Mouse (Mus musculus) embryonic fibroblast, embryonic 13.5 days (primary cell): ENCODE results near the gene Arf4. TPM values are rescaled to one million over a fixed set of nuclear protein-coding genes. Genes with fewer than 3 reads are reported as not detected.
"Not testable (repeated sequence)": the region's sequence is repeated elsewhere in the genome, so short reads cannot be mapped to it uniquely, and the experiment has no call there.

Experiments
- H3K27ac ChIP-seq: 2 replicates; pipeline ENCODE4 v1.5.1; 2012; ENCODE audit warnings: low read length, control low read depth, inconsistent platforms; ENCODE audit not compliant: insufficient read depth
- H3K4me1 ChIP-seq: 2 replicates; pipeline ENCODE4 v1.6.1; 2011; ENCODE audit warnings: low read length; ENCODE audit not compliant: control insufficient read depth, insufficient read depth
- H3K4me3 ChIP-seq: 2 replicates; pipeline ENCODE4 v1.5.1; 2011; ENCODE audit warnings: mild to moderate bottlenecking, control low read depth, low read length; ENCODE audit not compliant: insufficient read depth
- CTCF ChIP-seq: IDR thresholded peaks from 2 replicates; pipeline ENCODE4 v1.5.1; 2011; ENCODE audit warnings: mild to moderate bottlenecking, control low read depth, low read length, moderate library complexity, borderline replicate concordance; ENCODE audit not compliant: insufficient read depth
- POLR2A ChIP-seq: IDR thresholded peaks from 2 replicates; pipeline ENCODE4 v1.6.1; 2011; ENCODE audit warnings: low read depth, mild to moderate bottlenecking, control low read depth, low read length, moderate library complexity
- polyA plus RNA-seq: library from polyadenylated mRNA; stranded (reverse); fragments of >200 nt; gene quantifications from 2 replicates; pipeline ENCODE4 v1.2.4, GENCODE M21; 2011; ENCODE audit warnings: low read depth; ENCODE audit not compliant: missing spikeins, insufficient read length

Arf4 gene
- polyA plus RNA-seq, 1 experiment = 569 TPM

- no peaks in the 10 kb centered on the region for H3K4me1 ChIP-seq
- H3K27ac ChIP-seq = no peak overlapping the region
- H3K4me3 ChIP-seq = no peak overlapping the region
- TF ChIP-seq CTCF = no peak
- no peak for TF ChIP-seq POLR2A
Observed at GRCm38 (mm10) chr14:26675371-26675770, 37.5 kb downstream of the Arf4 start.

- TF ChIP-seq POLR2A (no peak), CTCF (no peak)
- H3K27ac ChIP-seq = no peak overlapping the region
- no peak overlapping the region for H3K4me3 ChIP-seq
- no peaks in the 10 kb centered on the region for H3K4me1 ChIP-seq
Observed at GRCm38 (mm10) chr14:26675791-26676190, 37.9 kb downstream of the Arf4 start.

GRCm38 (mm10) chr14:26690727-26691126 lies 52.9 kb downstream of the Arf4 start:
- H3K4me1 ChIP-seq = no peaks in the 10 kb centered on the region
- TF ChIP-seq POLR2A = no peak
- TF ChIP-seq CTCF = no peak
- H3K4me3 ChIP-seq = no peak overlapping the region
- no peak overlapping the region for H3K27ac ChIP-seq

- Histone ChIP-seq H3K4me3 (no peak overlapping the region), H3K27ac (no peak overlapping the region), H3K4me1 (no peaks in the 10 kb centered on the region)
- TF ChIP-seq POLR2A (no peak), CTCF (no peak)
Observed at GRCm38 (mm10) chr14:26691363-26691762, 53.5 kb downstream of the Arf4 start.

GRCm38 (mm10) chr14:26692974-26693373 lies 55.1 kb downstream of the Arf4 start, which contains the start of gene Dnah12:
Dnah12 (plus strand) TSS chr14:26693274.
- H3K4me1 ChIP-seq = no peaks in the 10 kb centered on the region
- TF ChIP-seq POLR2A (no peak), CTCF (no peak)
- H3K4me3 ChIP-seq = no peak within 1 kb of the TSS
- H3K27ac ChIP-seq = no peak within 1 kb of the TSS

GRCm38 (mm10) chr14:26697912-26698311 lies 60.0 kb downstream of the Arf4 start:
- TF ChIP-seq POLR2A (no peak), CTCF (no peak)
- Histone ChIP-seq H3K4me1 (no peaks in the 10 kb centered on the region), H3K4me3 (no peak overlapping the region), H3K27ac (no peak overlapping the region)

GRCm38 (mm10) chr14:26705246-26705645 lies 67.4 kb downstream of the Arf4 start:
- H3K4me3 ChIP-seq, H3K27ac ChIP-seq, H3K4me1 ChIP-seq: not testable (repeated sequence)

Other genes with a start within 250 kb of the Arf4 start
- gene Slmap, start 103.1 kb upstream of the Arf4 start, polyA plus RNA-seq = 109 and 124 TPM in 2 replicates
- 19.7 and 24.6 TPM in 2 replicates for gene Dennd6a, start 64.2 kb upstream of the Arf4 start, polyA plus RNA-seq
- 7.2 and 7.3 TPM in 2 replicates for gene Pde12, start 31.8 kb downstream of the Arf4 start, polyA plus RNA-seq
- gene Dnah12, start 55.2 kb downstream of the Arf4 start, polyA plus RNA-seq = not detected in 2 replicates